Mouse (Mus musculus) kidney, adult 2 months (tissue): ENCODE data around the gene Myrfl.

Source experiments
- CTCF ChIP-seq: fragments of 200-500 bp; conservative IDR thresholded peaks from 2 replicates; pipeline ENCODE4 v1.5.1; 2011; ENCODE audit warnings: low read depth, mild to moderate bottlenecking, control low read depth, low read length, moderate library complexity, mixed read lengths; ENCODE audit not compliant: insufficient read depth, insufficient read length
- POLR2A ChIP-seq: fragments of 200-500 bp; IDR thresholded peaks from one replicate; pipeline ENCODE4 v1.6.1; 2011; ENCODE audit warnings: low read depth, low read length, control low read depth

GRCm38 (mm10) chr10:116771215-116771935, 125.3 kb downstream of the Myrfl start:
- TF ChIP-seq CTCF: no peak
- TF ChIP-seq POLR2A: no peak
